Mouse (Mus musculus) E14TG2a.4 (cell line): ENCODE measurements around the gene Tgfb1.

Source experiments
- H3K27me3 ChIP-seq: 2 replicates; pipeline ENCODE4 v1.6.1; 2014; ENCODE audit warnings: low read length, control low read depth; ENCODE audit not compliant: insufficient read depth
- H3K36me3 ChIP-seq: 2 replicates; pipeline ENCODE4 v1.6.1; 2014; ENCODE audit warnings: low read length, control low read depth; ENCODE audit not compliant: insufficient read depth
- H3K4me1 ChIP-seq: replicated peaks from 2 replicates; pipeline ENCODE4 v1.6.1; 2014; ENCODE audit warnings: low read depth, low read length, control low read depth
- H3K4me3 ChIP-seq: replicated peaks from 2 replicates; pipeline ENCODE4 v1.5.1; 2014; ENCODE audit warnings: mild to moderate bottlenecking, low read length
- H3K9me3 ChIP-seq: 2 replicates; pipeline ENCODE4 v1.6.1; 2014; ENCODE audit warnings: low read length, control low read depth
- CTCF ChIP-seq: conservative IDR thresholded peaks from 2 replicates; pipeline ENCODE4 v1.5.1; 2014; ENCODE audit warnings: low read length
- NANOG ChIP-seq: IDR thresholded peaks from 2 replicates; pipeline ENCODE4 v1.6.1; 2014; ENCODE audit warnings: borderline replicate concordance, low read length, mixed read lengths
- POU5F1 ChIP-seq: IDR thresholded peaks from 2 replicates; pipeline ENCODE4 v1.6.1; 2014; ENCODE audit warnings: low read length, borderline replicate concordance

The Tgfb1 gene

GRCm38 (mm10) chr7:25686680-25687531 lies at the start of gene Tgfb1:
Tgfb1 (plus strand) TSS chr7:25687002.
- Histone ChIP-seq H3K4me1 (peaks cover 71% of the 10 kb centered on the region), H3K27me3 (peaks cover 68% of the 10 kb centered on the region), H3K36me3 (peaks cover 5% of the 10 kb centered on the region; the same call in 1 of the 2 replicates), H3K4me3 (peak within 1 kb of the TSS; percentile 83), H3K9me3 (no peaks in the 10 kb centered on the region)
- TF ChIP-seq NANOG: no peak
- TF ChIP-seq CTCF: peak; percentile 34; the same call in 1 of the 2 replicates

- TF ChIP-seq POU5F1 (no peak), NANOG (no peak)
- Histone ChIP-seq H3K27me3 (no peaks in the 10 kb centered on the region), H3K9me3 (no peaks in the 10 kb centered on the region), H3K4me1 (peaks cover 41% of the 10 kb centered on the region), H3K36me3 (peaks cover 96% of the 10 kb centered on the region), H3K4me3 (no peak overlapping the region; the same call in 1 of the 2 replicates)
Measured at GRCm38 (mm10) chr7:25637099-25637498, 49.7 kb upstream of the Tgfb1 start.

GRCm38 (mm10) chr7:25639754-25640153 lies 47.0 kb upstream of the Tgfb1 start:
- peaks cover 59% of the 10 kb centered on the region for H3K4me1 ChIP-seq
- H3K27me3 ChIP-seq: no peaks in the 10 kb centered on the region
- no peak overlapping the region for H3K4me3 ChIP-seq
- peaks cover 74% of the 10 kb centered on the region for H3K36me3 ChIP-seq
- no peak for TF ChIP-seq POU5F1
- no peak for TF ChIP-seq CTCF
- no peak for TF ChIP-seq NANOG
- no peaks in the 10 kb centered on the region for H3K9me3 ChIP-seq

- TF ChIP-seq POU5F1: no peak
- no peak for TF ChIP-seq NANOG
- no peak for TF ChIP-seq CTCF
- Histone ChIP-seq H3K4me3 (0 out of 2 replicates have a peak overlapping the region, but pooled peaks have one; percentile 10), H3K9me3 (no peaks in the 10 kb centered on the region), H3K4me1 (peaks cover 74% of the 10 kb centered on the region), H3K27me3 (no peaks in the 10 kb centered on the region), H3K36me3 (peaks cover 62% of the 10 kb centered on the region)
Measured at GRCm38 (mm10) chr7:25644136-25644535, 42.7 kb upstream of the Tgfb1 start.

GRCm38 (mm10) chr7:25644631-25645030 lies 42.2 kb upstream of the Tgfb1 start:
- H3K4me3 ChIP-seq: 0 out of 2 replicates have a peak overlapping the region, but pooled peaks have one; percentile 10
- peaks cover 62% of the 10 kb centered on the region for H3K36me3 ChIP-seq
- TF ChIP-seq NANOG: no peak
- H3K4me1 ChIP-seq: peaks cover 79% of the 10 kb centered on the region
- H3K27me3 ChIP-seq: no peaks in the 10 kb centered on the region
- no peaks in the 10 kb centered on the region for H3K9me3 ChIP-seq

- H3K4me1 ChIP-seq: peaks cover 84% of the 10 kb centered on the region
- H3K36me3 ChIP-seq: peaks cover 61% of the 10 kb centered on the region
Measured at GRCm38 (mm10) chr7:25645074-25645473, 41.7 kb upstream of the Tgfb1 start.

GRCm38 (mm10) chr7:25647574-25648123 lies 39.2 kb upstream of the Tgfb1 start:
- Histone ChIP-seq H3K4me3 (no peak overlapping the region), H3K4me1 (peaks cover 89% of the 10 kb centered on the region), H3K36me3 (peaks cover 50% of the 10 kb centered on the region), H3K27me3 (no peaks in the 10 kb centered on the region), H3K9me3 (no peaks in the 10 kb centered on the region)
- TF ChIP-seq NANOG: no peak
- TF ChIP-seq POU5F1: no peak
- TF ChIP-seq CTCF: peak; percentile 30

More at GRCm38 (mm10) chr7:25645074-25645473, 41.7 kb upstream of the Tgfb1 start:
- Histone ChIP-seq H3K4me3 (no peak overlapping the region), H3K9me3 (no peaks in the 10 kb centered on the region), H3K27me3 (no peaks in the 10 kb centered on the region)
- TF ChIP-seq CTCF: no peak
- no peak for TF ChIP-seq NANOG
- TF ChIP-seq POU5F1: no peak

GRCm38 (mm10) chr7:25649839-25650238 lies 37.0 kb upstream of the Tgfb1 start:
- no peak overlapping the region for H3K4me3 ChIP-seq
- no peaks in the 10 kb centered on the region for H3K27me3 ChIP-seq
- peaks cover 62% of the 10 kb centered on the region for H3K36me3 ChIP-seq
- peaks cover 88% of the 10 kb centered on the region for H3K4me1 ChIP-seq
- no peak for TF ChIP-seq CTCF
- TF ChIP-seq NANOG: no peak
- TF ChIP-seq POU5F1: no peak
- H3K9me3 ChIP-seq: no peaks in the 10 kb centered on the region
